Mouse (Mus musculus) regulatory T cell (primary cell): ENCODE data around the gene Sh2d7.

Source experiments
- in situ Hi-C: fragments of 300-600 bp; cut with MboI, MseI; formaldehyde crosslinking; loops from one replicate; pipeline ENCODE4 v1.15.1; 2025; ENCODE audit warnings: high pct_unique_total_duplicates

The Sh2d7 gene

DNA sequence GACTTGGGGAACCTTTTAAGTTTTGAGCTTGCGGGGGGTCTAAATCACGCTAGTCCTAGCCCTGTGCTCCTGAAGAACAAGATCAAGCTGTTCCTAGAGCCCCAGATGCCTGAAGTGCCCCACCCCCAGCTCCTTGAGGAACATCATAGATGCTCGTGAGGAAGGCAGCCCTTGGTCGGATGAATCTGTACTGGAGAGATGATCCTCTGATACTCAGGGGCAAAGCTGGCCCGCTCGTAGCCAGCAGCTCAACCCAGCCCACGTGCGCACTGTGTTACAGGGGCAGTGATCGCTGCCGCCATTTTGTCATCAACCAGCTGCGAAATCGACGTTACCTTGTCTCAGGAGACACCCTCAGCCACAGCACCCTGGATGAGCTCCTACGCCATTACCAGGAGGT is at the start of gene Sh2d7:
TSS of gene Sh2d7 (plus strand) at position 301 of the 400 bp plus-strand sequence.
- in situ Hi-C loops, result loop anchor here (5.0 kb wide), 1 partner anchor 201 kb away; no protein-coding TSS in a partner anchor

DNA sequence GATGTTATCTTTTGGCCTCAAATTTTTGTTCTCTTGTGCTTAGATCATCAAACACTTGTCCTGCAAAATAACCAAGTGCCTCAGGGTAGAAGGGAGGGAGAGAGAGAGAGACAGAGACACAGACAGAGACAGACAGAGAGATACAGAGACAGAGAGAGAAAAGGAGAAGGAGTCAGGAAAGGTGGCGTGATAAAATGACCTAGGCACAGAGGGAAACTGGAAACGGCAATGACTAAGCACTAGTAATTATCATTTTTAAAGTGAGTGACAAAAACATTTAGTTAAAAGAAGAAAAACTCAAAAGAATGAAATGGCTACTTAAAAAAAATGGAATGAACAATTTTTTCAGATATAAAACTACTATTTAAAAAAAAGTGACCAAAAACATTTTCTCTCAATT is 49.2 kb upstream of the Sh2d7 start:
- in situ Hi-C loops, result no loop called here

DNA sequence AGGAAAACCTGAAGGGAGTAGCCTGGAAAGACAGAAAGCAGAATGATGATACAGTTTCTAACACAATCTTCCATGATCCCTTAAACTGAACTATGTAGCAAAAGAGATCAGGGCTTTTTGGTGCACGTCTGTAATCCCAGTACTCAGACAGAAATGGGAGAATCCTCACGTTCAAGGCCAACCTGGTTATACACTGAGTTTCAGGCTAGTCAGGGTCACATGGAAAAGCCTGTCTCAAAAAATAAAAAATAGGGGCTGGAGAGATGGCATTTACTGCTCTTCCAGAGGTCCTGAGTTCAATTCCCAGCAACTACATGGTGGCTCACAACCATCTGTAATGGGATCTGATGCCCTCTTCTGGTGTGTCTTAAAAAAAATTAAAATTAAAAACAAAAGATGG is 48.4 kb upstream of the Sh2d7 start:
- in situ Hi-C loops, result no loop called here

DNA sequence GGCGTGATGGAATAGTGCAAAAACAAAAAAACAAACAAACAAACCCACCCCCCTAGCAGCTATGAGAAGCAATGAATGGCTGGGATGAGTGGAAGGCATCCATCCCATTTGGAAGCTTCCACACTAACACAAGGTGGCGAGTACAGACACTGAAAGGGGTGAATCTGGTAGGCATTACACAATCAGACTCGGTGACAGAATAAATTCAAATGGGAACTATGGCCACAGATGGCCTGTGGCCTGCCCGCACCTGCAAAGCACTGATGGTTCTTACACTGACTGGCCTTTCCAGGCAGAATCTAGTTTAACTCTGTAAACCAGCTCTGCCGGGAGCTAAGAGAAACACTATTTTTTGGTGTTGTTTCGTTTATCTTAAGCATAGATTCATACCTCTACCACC is 39.5 kb upstream of the Sh2d7 start:
- in situ Hi-C loops, result no loop called here

DNA sequence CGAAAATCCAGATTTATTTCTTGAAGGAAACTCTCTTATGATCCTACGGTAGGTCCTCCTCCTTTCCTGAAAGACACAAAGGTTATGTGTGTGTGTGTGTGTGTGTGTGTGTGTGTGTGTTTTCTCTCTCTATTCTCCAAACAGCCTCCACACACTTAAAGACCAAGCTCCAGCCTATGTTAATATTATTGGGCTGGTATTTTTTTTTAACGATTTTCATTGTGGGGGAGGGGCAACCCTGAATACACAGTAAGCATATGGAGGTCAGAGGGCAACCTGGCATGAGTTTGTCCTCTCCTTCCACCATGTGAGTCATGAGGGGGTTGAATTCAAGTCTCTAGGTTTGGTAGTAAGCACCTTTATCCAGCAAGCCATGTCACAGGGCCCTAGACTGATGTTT is 39.0 kb upstream of the Sh2d7 start:
- in situ Hi-C loops, result no loop called here

DNA sequence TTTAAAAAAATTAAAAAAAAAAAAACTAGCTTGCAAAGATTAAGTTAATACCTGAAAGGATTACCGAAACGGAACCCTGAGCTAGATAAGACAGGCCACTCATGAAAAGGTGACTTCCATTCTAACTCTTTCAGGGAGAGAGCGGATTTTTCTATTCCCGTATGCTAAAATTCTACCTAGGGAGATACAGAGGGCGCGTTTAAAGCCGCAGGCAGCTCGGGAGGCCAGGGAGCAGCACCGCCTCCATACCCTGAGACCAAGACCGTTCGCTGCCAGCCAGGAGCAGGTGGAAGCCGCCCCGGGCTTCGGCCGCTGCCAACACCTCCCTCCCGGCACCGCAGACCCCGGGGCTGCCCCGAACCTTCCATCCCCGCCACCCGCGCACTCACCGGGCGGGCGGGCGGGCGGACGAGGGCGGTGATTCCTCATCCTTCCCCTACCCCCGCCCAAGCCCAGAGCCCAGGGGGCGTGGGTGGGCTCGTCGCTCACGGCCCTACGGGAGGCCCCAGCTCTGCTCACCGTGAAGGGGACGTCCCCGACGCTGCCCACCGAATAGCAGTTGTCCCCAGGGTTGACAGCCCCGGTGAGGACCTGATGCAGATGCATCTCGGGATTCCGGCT is 37.8 kb upstream of the Sh2d7 start:
- in situ Hi-C loops, result no loop called here

DNA sequence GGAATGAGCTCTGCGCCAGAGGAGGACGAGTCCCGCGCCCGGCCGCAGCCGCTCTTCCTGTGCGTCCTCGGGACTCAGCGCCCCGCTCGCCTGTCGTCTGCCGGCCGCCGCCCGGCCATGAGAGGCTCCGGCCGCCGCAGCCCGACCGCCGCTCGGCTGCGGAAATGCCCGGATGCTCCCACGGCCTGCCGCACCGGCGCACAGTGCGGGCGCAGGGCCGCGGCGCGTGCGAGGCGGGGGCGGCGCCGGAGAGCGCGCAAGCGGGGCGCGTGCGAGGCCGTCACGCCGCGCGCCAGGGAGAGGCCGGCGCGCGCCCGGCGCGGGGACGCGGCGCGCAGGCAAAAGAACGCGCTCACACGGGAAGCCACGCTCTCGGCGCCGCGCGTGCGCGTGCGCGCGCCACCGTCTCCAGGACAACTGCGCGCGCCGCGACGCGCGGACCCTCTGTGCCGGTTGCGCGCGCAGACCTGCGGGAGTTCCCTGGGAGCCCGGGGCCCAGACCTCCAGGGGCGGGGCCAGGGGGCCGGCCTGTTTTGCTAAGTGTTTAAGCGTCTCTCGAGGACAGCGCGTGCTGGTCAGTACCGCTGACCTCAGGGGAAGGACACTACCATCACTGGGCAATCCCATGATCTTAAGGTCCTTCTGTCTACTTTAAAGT is 37.2 kb upstream of the Sh2d7 start, which contains the start of gene Dmxl2:
TSS of gene Dmxl2 (minus strand) at position 174 of the 658 bp plus-strand sequence.
- in situ Hi-C loops, result no loop called here

DNA sequence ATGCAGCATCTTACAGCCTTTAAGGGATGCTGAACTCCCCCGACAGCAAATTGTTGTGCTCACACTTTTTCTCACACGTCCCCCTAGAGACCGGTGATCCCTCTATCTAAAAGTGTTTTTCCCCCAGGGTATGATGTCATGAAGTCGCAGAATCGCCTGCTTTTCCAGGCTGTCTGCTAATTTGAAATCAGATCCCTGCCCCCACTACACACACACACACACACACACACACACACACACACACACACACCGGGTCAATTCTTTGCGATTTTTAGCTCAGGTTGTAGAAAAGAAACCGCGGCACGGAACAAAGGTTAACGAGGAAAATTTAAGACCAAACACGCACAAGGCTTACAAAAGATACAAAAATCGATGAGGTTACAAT is 36.7 kb upstream of the Sh2d7 start:
- in situ Hi-C loops, result no loop called here

DNA sequence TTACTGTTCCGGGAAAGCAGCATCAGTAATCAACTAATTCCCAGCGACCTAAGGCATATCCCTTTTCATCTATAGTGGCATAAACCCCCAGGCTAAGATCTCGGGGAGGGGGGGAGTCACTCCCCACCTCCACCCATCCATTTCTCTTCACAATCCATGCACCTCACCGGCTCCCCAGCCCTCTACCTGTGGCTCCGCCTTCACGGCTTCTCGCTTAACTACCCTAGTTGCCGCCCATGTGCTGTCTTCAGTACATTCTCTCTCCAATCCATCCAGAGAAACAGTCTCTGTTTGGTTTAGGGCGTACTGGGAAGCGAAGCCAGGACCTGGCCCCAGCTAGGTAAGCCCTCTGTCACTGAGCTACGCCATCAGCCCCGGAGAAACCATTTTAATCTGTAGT is 35.9 kb upstream of the Sh2d7 start:
- in situ Hi-C loops, result no loop called here

DNA sequence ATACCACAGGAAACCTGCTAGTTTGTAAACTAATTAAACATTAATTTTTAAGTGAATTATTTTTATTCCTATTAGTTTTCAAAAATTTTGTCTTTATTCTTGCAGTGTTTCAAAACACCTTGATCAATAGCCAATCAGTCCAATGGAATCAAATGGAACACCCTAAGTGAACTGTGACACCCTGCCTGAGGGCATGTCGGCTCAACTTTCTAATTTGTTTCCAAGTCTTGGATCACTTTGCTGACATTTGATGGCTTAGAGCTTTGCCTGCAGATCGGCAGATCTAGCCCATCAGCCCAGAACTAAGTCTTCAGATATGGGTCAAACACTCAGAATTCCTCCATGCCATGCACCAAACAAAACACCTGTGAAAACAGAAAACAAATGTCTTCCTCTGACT is 22.8 kb upstream of the Sh2d7 start:
- in situ Hi-C loops, result no loop called here

DNA sequence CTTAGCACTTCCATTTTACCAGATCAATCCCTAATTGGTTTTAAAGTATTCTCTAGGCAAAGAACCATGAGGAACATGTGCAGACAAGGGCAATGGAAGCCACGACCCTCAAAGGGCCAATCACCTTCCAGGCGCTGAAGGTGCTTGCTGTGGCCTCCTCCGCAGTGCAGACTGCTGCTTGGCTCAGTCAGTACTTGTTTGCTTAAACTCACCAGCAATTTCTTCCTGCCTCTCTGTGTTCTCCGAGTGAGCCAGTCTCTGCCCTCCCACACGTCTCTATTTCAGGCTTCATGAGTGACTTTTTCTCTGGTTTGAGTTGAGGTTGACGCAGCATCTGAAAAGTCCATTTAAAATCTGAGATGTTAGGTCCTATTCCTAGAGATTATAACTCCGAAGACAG is 19.9 kb upstream of the Sh2d7 start:
- in situ Hi-C loops, result no loop called here

DNA sequence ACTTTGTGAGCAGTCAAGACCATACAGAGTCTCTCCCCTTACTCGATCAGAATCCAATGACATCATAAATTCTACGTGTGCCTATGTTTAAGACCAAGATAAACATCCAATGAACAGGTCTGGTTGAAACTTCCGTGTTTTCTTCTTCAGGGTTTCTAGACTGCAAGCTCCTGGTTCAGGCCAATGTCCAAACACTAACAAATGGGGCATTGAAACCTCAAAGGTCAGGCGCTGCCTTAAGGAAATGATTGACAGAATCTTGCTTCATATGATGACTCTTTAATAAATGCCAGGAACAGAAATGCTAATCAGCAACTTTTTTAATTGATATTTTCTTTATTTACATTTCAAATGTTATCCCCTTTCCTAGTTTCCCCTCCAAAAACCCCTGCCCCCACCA is 18.5 kb upstream of the Sh2d7 start:
- in situ Hi-C loops, result no loop called here

DNA sequence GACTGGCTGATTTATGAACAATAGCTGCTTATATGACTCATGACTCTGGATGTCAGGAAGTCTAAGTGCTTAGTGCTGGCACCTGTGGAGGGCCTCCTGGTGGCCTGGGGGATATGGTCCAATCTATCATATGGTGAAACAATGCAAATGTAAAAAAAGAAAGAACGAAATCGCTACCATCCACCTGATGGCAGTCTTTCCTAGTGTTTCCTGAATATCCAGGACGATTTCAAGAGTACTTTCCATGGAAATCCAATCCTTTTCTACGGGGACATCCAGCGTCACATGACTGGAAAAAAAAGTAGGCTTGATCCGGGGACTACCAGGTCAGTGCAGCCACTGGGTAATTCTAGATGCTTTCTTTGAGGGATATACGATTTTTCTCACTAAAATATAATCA is 11.1 kb upstream of the Sh2d7 start:
- in situ Hi-C loops, result no loop called here

DNA sequence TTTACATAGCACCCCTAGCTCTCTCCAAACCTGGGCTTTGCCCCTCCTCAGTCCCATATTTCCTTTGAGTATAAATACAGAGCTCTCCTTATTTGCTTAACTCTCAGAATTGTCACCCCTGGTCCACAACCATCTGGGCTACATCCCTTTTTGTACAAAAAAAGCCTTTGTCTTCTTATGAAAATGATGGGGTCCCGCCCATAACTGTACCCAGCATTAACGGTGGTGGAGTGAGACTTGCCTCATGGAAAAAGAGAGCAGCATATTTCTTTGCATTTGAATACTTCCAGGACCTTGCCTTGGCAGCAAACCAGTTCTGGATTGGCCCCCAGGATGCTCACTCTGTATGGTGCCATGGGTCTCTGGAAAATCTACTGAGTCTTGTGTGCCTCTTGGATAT is 8.8 kb upstream of the Sh2d7 start:
- in situ Hi-C loops, result no loop called here

DNA sequence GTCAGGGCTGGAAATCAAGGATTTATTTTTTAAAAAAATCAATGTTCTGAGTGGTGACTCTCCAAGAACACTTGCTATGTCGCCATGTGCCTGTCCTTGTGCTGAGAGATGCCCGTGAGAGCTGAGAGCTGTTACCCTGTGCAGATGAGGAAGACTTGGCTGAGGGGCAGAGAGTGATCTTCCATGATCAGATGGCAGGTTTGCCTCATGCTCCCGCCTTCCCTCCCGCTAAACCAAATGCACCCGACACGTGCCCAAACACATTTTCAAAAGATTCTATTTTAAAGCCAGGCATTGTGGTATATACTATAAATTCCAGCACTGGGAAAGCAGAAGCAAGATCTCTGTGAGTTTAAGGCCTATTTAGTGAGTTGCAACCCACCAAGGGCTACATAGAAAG is 7.9 kb upstream of the Sh2d7 start:
- in situ Hi-C loops, result no loop called here

DNA sequence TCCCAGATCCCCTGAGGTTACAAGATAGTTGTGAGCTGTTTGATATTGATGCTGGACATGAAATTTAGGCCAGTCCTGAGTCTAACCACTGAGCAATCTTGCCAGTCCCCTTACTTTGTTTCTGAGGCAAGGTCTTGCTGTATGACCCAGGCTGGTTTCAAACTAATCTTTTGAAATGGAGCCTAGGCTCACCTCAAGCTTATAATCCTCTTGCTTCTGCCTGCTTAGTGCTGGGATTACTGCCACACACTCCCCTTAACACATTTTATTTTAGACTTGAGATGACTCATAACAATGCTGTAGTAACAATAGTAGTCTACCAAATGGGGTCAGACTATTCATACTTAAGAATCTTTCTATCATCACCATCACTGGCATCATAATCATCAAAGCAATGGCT is 7.4 kb upstream of the Sh2d7 start:
- in situ Hi-C loops, result no loop called here

DNA sequence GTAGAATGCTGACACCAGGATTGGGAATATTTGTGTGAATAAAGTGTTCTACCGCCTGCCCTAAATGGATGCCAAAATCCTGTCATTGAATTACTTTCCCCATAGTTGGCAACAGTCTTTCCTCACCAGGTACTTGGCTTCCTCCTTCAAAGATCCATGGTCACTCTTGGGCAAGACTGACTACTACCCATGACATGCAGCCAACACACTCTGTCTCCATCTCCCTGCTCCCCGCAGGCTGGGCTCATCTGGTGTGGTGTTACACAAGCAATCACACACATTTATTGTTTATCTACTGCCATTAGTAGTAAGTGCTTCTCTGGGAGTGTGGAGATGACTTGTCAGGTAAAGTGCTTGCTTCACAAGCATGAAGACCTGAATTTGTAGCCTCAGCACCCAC is 5.9 kb upstream of the Sh2d7 start:
- in situ Hi-C loops, result no loop called here

DNA sequence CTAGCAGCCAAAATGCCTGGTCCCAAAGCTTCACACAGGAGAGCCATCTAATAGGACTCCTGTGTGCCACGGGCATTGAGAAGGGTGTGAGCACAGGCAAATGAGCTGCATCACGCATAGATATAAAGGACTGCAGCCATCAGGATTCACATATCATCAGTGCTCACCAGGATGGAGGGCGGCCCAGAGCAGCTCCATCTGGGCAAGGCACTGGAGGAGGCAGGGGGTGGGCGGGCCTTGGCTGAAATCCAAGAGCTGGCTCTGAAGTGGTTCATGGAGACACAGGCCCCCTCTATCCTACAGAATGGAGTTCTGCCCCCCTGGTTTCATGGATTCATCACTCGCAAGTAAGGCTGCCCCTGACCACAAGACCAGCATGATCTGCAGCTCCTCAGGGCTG is 4.8 kb upstream of the Sh2d7 start:
- in situ Hi-C loops, result no loop called here

DNA sequence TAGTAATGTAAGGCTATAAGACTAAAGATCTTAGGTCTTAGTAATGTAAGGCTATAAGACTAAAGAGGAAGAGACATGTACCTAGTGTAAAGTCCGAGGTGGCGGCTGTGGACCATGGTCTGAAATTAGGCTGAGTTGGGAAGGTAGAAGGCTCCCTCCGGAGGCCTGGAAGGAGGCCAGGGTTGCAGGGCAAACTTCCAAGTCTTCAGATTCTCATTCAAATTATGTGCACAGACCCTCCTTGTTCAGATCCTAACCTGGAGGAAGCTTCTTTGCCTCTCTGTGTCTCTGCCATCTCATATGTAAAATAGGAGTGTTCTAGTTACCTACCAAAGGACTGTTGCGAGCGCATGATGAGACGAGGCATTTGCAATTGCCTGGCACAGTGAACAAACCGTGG is 2.5 kb upstream of the Sh2d7 start:
- in situ Hi-C loops, result loop anchor here (5.0 kb wide), 1 partner anchor 199 kb away; no protein-coding TSS in a partner anchor

DNA sequence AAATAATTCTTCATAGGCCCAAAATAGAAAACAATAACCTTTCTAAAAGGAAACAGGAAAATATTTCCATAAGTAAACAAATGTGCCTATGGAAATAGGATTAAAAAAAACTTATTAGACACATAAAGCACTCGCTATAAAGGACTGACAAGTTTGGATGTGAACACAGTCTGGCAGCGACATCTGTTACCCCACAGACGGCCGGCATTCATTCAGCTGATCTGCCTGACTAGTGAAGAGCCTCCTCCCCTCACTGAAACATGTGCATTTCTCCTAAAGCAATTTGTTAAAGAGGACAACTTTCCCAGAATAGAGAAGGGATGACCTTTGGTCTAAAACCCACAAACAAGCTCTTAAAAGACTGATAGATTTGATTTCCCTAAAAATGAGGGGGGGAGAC is 1.8 kb upstream of the Sh2d7 start:
- in situ Hi-C loops, result loop anchor here (5.0 kb wide), 1 partner anchor 200 kb away; no protein-coding TSS in a partner anchor

DNA sequence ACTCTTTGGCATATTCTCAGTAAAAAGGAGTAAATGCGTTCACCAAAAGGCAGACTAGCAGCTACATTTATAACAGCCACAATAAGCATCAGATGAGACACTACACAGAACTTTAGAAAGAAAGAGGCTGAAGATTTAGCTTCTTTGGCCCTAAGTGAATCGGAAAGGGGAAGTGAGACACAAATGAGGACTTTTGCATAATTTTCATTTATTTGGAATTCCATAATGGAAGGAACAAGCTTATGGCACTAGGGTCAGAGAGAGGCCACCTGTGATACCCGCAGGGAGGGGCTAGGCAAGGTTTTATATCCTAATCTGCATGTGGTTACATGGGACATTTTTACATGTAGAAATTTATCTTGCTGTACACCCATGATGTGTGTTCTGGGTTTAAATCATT is 1.3 kb upstream of the Sh2d7 start:
- in situ Hi-C loops, result loop anchor here (5.0 kb wide), 1 partner anchor 200 kb away; no protein-coding TSS in a partner anchor

DNA sequence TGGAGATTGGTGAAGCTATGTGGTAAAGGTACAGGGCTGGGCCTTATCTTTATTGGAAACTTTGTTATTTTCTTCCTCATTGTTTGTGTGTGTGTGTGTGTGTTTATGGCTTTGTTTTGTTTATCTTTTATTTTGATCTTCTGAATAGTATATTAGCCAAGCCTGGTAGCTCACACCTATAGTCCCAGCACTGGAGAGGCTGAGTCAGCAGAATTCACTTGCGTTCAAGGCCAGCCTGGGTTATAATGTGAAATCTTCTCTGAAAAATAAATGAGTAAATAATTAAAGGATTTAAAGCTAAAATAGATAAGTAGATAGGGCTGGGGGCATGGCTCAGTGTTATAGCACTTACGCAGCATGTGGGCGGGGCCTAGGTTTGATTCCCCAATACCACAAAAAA is 540 bp upstream of the Sh2d7 start:
- in situ Hi-C loops, result loop anchor here (5.0 kb wide), 1 partner anchor 201 kb away; no protein-coding TSS in a partner anchor

DNA sequence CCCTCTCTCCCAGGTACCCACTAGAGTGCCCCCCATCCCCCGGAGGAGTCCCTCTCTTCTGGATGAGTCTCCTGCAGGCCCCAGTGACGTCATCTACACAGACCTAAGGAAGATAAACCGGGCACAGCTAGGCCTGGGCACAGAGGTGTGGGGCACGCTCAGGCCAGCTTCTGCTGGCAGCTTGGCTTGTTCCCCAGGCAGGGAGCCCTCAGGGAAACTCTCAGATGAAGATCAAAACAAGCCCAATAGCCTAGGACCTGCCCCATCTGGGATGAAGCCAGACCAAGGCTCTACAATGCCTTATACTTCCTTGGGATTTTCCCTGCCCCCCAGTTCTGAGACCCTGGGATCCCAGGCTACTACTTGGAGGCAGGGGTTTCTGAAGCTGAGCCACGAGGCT is 2.0 kb downstream of the Sh2d7 start:
- in situ Hi-C loops, result no loop called here
